Mouse (Mus musculus): Measurements from ENCODE around the gene Klc1.
"Not testable (repeated sequence)": the region's sequence is repeated elsewhere in the genome, so short reads cannot be mapped to it uniquely, and the experiment has no call there.

Klc1 gene

DNA sequence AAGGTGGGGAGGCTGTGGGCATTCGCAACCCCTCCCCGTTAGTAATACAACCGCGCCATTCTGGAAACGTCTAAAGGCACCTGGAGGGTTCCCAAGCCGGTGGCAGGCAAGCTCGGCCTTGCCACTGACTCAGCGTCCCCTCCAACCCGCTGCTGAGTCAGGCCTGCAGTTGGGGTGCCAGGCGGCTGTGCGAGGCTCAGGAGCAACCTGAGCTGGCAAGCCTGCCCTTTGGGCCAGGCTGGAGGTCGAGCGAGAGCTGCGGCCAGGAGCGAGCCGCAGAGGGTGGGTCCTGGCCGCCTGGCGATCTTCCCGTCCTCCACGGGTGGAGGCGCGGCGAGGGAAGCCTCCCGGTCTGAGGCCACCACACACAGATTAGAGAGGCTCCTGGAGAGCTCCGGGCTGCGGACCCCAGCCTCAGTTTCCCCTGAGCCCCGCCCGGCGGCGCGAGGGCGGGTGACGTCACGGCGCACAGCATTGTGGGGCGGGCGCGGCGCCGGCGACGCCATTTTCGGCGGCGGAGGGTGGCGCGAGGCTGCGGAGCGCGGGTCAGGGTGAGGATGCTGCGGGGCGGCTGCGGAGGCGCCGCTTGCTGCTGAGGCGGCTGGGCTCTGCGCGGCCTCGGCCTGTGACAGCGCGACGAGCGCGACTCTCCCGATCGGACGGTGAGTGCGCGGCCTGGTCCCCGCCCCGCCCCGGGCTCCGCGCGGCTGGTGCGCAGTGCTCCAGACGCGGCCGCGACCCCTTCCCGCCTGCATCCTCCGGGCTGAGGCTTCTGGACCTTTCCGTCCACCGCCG is at the start of gene Klc1:
Gene Klc1 (plus strand): TSS at position 469 of the 795 bp plus-strand sequence.
- peak; percentile 82 to 87 for DNase-seq

DNA sequence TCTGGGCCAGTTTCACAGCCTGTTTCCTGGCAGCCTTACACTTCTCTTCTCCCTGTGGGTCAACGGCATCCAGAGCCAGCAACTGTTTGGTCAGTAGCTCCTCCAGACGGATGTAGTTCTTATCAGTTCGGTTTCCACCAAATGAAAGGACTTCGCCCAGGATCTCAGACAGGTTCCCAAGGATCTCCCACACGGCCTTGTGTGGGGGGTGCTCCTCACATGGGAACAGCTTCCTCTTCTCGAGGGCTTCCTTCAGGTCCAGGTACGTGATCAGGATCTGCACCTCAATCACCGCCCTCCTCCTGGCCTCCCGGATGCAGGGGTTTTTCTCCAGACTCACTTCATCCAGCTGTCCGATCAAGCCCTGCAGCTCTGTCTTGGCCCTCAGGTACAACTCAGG is 48.6 kb upstream of the Klc1 start:
- DNase-seq = no peak

DNA sequence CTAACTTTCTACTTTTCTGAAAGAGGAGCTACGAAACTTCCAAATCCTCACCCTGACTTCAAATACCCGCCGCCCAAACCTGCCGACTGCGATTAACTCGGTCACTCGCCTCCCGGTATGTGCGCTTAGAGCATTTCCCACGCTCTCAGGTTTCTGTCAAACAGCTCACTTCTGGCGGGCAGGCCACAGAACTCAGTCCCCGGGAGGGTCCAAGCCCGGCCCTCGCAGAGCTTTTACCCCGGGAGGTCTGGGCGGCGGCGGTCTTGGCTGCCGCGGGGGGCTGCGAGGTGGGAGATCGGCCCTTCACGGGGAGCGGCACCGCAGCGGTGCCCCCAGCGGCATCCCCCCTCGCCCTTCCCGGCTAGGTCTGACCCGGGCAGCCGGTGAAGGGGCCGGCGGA is 46.2 kb upstream of the Klc1 start:
- DNase-seq = peak; percentile 43 to 58

DNA sequence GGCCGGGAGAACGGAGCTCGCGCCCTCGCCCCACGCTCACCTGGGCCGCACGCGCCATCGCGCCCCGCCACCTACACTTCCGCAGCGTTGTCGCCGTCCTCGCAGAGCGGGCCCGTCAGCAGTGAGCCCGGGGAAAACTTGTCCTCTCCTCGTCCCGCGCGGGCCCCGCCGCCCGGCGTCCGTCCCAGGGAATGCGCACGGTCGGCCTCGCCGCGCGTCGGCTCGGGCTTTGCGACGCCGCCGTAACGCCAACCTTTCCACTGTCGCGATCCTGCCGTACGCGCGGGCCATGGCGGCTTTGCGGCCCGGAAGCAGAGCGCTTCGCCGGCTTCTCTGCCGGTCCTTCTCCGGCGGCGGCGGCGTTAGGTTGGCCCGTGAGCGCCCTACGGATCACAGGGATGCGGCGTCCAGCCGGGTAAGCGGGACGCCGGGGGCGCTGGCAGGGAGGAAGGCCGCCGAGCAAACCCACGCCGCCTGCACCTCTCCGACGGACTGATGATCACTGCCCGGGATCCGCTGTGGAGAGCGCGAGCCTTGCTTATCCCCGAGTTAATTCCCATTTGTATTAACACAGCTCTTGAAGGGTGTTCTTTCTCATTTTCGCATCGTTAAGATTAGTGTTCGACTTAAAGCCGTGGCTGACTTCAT is 45.5 kb upstream of the Klc1 start, which contains the start of the genes Bag5 and Apopt1:
Gene Bag5 (minus strand): TSS at position 254 of the 648 bp plus-strand sequence.
Gene Apopt1 (plus strand): TSS at position 258 of the 648 bp plus-strand sequence.
- DNase-seq = peak; percentile 92 to 96

DNA sequence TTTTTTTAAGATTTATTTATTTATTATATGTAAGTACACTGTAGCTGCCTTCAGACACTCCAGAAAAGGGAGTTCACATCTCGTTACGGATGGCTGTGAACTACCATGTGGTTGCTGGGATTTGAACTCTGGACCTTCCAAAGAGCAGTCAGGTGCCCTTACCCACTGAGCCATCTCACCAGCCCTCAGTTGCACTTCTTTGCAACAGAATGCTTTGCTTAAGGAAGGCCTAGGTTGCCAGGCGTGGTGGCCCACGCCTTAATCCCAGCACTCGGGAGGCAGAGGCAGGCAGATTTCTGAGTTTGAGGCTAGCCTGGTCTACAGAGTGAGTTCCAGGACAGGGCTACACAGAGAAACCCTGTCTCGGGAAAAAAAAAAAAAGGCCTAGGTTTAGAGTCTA is 44.8 kb upstream of the Klc1 start:
- DNase-seq = not testable (repeated sequence)

DNA sequence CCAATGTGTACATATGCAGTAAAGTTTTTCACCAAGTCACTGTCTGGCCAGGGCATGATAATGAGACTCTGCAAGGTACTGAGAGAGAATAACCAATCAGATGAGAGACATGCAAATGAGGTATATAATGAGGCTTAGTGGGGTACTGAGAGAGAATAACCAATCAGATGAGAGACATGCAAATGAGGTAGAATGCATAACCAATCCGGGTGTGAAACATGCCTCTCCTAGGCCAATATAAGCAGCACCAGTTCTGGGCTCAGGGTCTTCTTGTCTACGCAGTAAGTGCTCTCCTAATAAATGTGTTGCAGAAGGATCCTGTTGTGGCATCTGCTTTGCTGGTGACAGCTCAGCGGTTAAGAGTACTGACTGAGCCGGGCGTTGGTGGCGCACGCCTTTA is 42.1 kb upstream of the Klc1 start:
- no peak for DNase-seq

DNA sequence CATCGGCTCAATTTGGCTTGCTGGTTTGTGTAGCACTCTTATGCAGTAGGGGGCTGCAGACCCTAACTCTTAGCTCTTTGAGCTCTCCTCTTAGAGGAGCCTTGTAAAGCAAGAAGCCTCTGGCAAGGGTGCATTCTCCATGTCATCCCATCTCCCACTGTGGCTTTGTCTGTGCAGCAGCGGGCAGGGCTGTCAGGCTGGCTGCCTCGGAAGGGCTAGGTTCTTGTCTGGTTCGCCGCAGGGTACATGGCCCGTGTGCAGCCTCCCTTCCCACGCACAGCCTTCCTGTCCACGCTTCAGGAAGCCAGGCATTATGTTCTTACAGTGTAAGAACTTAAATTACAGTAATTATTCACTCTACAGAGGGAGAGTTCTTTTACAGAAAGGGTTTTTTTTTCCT is 40.0 kb upstream of the Klc1 start:
- no peak for DNase-seq

DNA sequence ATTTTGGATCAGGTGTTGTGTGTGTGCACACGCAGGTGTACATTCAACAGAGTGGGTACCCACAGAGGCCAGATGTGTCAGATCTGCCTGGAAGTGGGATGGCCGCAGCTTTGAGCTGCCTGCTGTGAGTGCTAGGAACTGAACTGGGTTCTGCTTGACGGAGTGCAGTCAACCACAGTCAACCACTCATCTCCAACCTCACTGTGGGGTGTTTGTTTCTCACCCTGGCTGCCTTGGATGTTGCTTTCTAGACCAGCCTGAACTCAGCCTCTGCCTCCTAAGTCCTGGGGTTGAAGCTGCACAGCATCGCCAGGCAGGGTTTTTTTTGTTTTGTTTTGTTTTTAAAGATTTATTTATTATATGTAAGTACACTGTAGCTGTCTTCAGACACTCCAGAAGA is 38.4 kb upstream of the Klc1 start:
- no peak for DNase-seq

DNA sequence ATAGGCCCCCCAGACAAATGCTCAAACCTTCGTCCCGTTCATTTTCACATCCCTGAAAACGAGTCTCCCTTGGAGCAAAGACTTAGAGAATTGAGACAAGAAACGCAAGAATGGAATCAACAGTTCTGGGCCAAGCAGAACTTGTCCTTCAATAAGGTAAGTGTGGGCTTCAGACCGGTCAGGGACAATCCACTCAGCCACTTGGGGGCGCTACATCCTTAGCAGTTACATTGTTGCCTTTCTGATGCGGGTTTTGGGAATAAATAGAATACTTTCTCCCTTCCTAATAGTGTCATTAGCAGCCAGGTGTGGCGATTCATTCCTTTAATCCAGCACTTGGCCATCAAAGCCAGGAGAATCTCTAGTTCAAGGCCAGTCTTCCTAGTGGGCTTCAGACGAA is 36.0 kb upstream of the Klc1 start:
- peak; percentile 74 to 79 for DNase-seq

DNA sequence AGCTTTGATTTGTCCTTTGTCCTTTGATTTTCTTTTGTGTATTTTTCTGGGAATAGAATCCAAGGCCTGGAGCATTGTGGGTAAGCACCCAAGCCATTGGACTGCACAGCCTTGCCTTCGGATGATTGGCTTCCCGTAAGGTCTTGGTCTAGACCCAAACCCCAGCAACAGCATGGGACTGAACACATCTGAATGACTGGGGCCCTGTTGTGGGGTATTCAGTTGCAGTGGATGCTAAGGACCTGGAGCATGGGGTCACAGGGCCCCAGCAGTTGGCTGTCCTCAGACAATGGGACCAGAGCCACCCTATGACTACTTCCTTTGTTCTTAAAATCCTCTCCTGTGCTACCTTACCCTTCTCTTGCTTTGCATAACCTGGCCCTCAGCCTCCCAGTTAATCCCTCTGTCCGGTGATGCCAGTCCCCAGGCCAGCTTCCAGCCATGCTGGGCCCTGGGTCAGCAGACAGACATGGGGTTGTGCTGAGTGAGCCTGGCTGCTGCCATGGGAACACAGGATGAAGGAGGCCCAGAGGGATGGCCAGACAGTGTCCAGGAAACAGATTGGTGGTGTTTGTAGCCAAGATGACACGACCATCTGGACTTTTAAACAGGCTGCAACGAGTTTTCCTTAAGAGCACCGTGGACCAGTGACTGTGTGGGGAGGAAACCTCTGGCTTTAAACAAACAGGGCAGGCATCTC is 33.9 kb upstream of the Klc1 start:
- no peak for DNase-seq

DNA sequence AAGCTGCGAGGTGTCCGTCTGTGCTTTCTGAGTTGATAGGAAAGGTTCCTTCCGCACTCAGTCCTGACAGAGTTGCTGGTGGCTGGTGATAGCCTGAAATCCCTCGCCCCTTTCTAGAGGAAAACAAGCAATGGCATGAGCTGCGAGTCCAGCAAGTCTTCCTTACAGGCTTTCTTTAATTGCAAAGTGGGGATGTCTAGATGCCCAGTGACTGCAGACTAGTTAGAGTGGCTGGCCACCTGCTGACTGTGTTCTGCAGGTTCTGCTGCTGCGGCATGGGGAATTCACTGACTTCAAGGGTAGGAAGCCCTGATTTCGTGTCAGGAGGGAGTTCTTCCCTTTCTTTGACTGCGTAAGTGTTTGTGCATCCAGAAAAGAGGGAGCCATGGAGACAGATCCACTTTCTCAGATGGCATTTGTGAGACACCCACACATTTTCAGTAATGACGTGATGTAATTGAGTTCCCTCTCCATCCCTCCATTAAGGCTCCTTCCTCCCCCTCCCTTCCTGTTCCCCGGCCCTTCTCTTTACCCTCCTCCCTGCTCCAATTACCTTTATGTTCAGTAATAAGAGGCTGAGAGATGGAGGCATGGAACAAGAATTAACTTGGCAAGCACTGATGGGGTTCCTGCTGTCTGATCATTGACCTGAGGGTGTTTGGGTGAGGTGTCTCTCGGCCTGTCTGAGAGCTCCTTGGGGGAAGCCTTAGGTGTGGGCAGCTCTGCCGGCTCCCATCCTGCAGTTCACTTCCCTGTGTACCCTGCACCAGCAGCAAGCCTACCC is 33.1 kb upstream of the Klc1 start:
- no peak for DNase-seq

DNA sequence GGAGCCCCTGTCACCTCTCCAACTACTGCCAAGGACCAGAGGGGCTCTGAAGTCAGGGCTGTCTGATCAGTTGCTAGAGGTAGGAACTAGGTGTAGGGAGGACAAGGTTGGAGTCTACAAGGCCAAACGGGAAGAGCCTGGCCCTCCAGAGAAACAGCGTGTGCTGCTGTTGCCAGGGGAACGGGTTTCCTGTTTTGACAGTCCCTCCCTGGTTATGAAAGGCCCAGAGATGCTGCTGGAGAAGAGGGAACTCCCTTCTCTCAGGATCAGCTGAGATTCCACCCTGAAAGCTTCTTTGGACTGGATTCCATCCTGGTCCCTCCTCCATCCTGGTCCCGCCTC is 32.6 kb upstream of the Klc1 start:
- peak in 1 of 2 experiments; percentile 40 for DNase-seq

DNA sequence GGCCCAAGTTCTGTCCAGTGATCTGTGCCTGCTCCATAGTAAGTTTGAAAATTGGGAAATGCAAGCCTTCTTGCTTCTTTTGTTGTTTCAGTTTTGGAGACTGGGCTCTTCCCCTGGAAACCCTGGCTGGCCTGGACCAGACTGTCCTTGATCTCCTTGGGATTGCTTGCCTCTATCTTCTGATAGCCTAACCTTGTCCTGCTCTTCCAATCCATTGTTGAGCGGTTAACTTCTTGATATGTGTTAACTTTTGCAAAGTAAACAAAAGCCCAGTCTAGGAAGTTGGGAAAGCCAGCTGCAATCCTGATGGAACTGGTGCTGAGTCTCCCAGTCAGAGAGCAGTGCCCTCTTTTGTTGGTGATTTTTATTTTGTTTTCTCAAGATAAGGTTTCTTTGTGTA is 30.7 kb upstream of the Klc1 start:
- DNase-seq = no peak

DNA sequence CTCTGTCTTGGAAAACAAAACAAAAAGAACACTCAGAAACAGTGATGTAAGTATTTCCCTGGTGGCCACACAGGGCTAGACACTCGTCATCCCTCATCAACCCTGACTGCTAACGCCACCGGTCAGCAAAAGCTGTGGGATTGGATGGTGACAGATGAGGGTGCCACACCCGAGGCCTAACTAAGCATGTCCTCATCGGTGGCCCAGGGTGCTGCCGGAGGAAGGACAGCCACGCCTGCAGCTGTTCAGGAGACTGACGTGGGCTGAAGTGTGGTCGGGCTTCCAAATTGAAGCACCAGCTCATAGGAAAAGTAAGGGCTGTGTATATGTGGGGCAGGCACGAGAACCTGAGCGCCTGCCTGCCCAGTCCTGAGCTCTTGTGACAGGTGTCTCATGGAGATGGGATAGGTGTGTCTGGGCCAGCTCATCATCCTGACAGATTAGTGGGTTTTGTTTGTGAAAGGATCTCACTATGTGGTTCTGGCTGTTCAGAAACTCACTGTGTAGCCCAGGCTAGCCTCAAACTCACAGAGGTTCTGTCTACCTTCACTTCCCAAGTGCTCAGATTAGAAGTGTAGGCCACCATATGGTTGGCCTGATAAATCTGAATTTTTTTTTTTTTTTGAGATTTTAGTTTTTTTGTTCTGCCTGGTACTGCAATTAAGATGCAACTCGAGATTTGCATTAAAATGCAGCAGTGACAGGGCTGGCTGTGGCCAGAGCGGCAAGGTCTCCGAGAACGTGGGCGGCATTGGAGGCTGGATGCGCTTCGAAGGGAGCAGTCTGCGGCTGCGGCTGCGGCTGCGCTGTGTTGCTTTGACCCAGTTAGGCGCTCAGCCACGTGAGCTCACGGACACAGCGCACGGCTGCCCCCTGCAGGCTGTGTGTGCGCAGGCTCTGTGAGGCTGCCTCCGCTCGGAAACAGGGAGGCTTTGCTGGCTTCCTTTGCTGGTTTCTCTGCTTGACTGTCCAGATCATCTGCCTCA is 26.5 kb upstream of the Klc1 start:
- peak; percentile 92 to 95 for DNase-seq

DNA sequence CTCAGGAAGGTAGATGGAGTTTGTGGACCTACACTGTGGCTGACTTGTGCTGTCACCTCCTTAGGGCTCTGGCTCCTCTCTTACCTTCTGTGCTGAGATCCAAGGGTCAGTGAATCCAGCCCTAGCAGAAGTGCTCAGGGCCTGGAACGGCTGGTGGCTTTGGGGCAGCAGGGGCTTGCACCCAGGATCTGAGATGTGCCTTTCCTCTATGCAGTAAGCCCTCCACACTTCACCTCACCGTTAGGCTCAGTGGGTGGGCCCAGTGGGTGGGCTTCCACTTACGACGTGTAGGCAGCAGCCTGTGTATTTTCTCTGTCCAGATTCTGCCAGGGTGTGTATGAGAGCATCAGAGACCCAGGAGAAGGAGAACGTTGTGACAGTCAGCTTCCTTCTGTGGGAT is 25.7 kb upstream of the Klc1 start:
- DNase-seq = no peak

DNA sequence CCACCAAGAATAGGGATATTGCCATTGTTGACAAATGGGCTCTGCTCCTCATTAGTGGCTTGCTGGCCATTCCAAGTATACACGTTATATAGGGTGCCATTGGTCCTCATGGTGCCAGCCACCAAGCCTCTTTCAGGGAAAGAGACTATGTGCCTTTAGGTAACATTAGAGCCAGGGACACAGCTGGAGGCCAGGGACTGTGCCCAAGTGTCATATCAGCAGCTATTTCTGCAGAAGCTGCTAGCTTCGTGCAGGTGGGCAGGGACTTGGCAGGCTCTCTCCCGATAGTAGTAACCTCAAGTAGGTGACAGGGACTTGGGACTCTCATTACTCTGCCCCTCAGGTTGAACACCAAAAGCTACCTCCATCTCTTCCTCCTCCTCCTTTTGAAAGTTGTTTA is 23.7 kb upstream of the Klc1 start:
- no peak for DNase-seq

DNA sequence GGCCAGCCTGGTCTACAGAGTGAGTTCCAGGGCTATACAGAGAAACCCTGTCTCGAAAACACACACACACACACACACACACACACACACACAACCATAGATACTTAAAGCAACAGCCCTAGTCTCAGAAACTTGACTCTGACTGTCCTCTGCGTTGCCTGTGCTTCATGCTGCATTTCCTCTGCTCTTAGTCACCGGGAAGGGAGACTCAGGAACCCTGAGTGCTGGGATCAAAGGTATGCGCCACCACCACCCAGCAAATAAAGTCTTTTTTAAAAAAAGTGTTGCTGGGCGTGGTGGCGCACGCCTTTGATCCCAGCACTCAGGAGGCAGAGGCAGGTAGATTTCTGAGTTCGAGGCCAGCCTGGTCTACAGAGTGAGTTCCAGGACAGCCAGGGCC is 22.0 kb upstream of the Klc1 start:
- DNase-seq = not testable (repeated sequence)

DNA sequence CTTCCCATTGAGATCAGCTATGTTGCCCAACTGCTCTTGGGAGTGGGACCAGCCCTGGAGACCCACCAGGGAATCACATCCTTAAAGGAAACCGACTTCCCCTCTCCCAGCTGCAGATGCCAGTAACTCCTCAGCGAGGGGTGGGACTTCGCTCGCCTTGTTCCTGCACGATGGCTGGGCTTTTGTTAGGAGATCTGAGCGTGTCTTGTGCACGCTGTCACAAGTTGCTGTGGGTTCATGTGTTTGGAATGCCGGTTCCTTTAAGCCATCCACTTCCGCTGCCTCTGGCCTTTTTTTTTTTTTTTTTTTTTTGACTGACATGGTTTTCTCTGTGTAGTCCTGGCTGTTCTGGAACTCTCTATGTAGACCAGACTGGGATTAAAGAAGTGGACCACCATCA is 21.3 kb upstream of the Klc1 start:
- no peak for DNase-seq

DNA sequence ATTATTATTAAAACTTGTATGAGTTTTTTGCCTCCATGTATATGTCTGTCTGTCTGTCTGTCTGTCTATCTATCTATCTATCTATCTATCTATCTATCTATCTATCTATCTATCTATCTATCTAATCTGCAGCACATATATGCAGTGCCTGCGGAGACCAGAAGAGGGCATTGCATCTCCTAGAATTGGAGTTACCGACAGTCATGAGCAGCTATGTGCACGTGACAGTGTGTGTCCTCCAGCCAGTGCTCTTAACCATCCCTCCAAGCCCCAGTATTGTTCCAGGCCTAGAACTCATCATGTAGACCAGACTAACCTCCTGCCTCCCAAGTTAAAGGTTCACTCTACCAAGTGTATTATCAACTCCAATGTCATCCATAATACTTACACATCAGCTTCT is 19.9 kb upstream of the Klc1 start:
- peak; percentile 83 to 85 for DNase-seq

DNA sequence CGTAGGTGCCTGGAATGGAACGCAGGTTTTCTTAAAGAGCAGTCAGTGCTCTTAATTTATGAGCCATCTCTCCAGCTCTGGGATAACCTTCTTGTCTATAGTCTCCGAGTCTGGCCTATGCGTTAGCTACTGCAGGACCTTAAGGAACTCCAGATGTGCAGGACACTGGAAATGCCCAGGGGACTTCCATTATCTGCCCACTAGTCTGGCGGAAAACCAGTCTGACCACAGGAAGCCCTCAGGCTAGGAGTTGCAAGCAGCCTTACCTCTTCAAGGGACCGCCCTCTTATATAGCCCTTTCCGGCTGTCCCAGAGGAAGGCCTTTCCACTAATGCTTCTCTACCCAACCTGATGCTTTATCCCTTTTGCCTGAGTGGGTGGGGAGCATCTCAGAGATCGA is 17.3 kb upstream of the Klc1 start:
- DNase-seq = no peak

DNA sequence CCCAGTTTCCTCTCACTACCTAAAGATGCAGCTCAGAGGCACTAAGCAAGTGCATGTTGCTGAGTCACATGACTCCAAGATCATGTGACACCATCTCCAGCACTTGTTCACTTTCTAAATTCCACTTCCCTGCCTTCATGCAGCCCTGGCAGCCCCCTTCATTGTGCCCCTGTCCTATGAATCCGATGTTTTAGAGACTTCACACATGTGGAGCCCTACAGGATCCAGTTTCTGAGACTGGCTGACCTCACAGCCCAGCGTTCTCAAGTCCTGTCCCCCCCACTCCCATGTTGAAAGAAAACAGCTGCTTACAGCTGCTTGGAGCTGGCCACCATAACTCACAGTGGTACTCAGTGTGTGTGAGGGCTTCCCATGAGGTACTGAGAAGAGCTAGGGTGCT is 15.2 kb upstream of the Klc1 start:
- DNase-seq = peak; percentile 69 to 77

DNA sequence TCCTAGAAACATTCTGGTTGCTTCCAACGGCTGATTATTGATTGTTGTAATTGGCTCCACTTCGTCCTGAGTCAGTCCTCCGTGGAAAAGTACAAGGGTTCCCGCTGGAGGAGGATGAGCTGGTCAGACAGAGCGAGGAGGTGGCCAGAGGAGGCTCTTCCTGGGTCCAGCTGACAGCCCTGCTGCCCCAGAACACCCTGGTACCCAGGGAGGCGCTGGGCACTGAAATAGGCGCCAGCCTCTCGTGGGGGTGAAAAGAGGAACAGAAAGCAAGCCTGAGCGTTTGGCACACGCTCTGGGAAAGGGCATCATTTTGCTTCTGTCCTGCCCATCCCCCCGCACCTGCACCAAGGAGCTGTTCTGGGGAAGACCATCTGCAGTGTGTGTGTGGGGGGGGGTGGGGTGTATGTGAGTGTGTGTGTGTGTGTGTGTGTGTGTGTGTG is 14.6 kb upstream of the Klc1 start:
- DNase-seq = peak; percentile 27 to 43

Measured in kidney, postnatal 4 days (tissue).